Mouse (Mus musculus): ENCODE measurements around the gene Pnrc2. TPM values are rescaled to one million over a fixed set of nuclear protein-coding genes. Genes with fewer than 3 reads are reported as not detected.
A peak's percentile ranks its signal among the peaks of the same experiment; 100 is the strongest.

Gene Pnrc2
- polyA plus RNA-seq, 1 experiment: 59.7 TPM

DNA sequence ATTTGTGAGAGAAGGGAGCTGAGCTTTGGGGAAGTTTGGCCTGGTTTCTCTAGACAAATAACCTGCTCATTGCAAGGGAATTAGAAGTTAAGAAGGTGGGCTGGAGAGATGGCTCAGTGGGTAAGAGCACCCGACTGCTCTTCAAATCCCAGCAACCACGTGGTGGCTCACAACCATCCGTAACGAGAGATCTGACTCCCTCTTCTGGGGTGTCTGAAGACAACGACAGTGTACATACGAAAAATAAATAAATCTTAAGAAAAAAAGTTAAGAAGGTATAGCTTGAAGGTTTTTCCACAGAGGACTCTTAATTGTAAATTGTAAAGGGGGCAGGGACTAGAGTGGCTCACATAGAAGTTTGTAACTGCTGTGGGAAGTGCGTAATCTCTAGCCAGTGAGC, 1.9 kb upstream of the Pnrc2 start:
- no peaks in the 10 kb centered on the region for H3K27me3 ChIP-seq (ENCODE audit: control insufficient read depth, insufficient read depth, low read length)
- TF ChIP-seq CTCF (IDR thresholded peaks at IDR 0.05; ENCODE audit: borderline replicate concordance, insufficient read depth, low read depth, low read length): no peak
- no peak for TF ChIP-seq POLR2A (IDR thresholded peaks at IDR 0.05; ENCODE audit: borderline replicate concordance, insufficient read depth, low read length)
- WGBS: 55% methylated on average over 7 of the region's 7 CpGs
- H3K4me3 ChIP-seq (replicated peaks; ENCODE audit: insufficient read depth, low read depth, low read length): no peak overlapping the region
- DNase-seq: no peak
- peaks cover 4% of the 10 kb centered on the region; the same call in 1 of the 2 replicates for H3K4me1 ChIP-seq (ENCODE audit: control insufficient read depth, insufficient read depth, low read length)
- no peak overlapping the region for H3K27ac ChIP-seq (ENCODE audit: insufficient read depth, low read length)

DNA sequence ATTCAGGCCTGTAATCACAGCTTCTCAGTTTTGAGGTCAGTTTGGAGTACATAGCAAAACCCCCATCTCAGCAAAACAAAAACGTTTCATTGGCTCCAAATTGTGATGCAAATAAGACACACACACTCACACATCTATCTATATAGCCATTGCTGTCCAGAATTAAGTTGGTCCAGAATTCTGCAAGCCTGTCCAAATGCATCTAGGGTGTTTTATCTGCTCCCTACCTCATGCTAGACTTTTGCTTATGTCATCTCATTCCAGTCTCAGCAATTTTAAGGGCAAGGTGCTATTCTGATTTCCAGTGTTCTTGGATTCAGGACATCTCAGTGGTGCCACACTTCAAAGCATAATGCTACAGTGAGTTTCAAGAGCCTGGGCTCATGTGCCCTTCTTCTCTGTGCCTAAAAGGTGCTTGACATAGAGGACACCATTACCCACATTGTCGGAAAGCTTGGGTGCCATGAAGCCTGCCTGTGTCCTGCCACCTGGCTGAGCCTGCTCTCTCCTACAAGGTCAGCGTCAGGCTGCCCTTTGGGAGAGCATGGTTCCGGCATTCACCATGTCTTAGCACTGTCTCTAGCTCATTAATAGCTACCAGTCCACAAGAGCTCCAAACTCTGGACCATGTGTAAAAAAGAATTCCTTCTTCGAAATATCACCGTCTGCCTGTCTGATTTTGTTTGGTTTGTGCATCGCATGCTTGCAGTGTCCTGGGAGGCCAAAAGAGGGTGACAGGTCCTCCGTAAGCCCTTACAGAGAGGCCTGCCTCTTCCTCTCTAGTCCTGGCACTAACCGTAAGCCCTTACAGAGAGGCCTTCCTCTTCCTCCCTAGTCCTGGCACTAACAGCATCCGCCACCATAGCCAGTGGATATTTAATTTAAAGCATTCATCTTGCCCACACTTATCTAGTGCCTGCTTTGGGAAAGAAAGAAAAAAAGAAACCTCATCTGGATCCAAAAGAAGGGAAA, 1.2 kb upstream of the Pnrc2 start:
- TF ChIP-seq CTCF (IDR thresholded peaks at IDR 0.05; ENCODE audit: borderline replicate concordance, insufficient read depth, low read depth, low read length) (no peak), POLR2A (IDR thresholded peaks at IDR 0.05; ENCODE audit: borderline replicate concordance, insufficient read depth, low read length) (no peak)
- 86% methylated on average over 10 of the region's 10 CpGs for WGBS

DNA sequence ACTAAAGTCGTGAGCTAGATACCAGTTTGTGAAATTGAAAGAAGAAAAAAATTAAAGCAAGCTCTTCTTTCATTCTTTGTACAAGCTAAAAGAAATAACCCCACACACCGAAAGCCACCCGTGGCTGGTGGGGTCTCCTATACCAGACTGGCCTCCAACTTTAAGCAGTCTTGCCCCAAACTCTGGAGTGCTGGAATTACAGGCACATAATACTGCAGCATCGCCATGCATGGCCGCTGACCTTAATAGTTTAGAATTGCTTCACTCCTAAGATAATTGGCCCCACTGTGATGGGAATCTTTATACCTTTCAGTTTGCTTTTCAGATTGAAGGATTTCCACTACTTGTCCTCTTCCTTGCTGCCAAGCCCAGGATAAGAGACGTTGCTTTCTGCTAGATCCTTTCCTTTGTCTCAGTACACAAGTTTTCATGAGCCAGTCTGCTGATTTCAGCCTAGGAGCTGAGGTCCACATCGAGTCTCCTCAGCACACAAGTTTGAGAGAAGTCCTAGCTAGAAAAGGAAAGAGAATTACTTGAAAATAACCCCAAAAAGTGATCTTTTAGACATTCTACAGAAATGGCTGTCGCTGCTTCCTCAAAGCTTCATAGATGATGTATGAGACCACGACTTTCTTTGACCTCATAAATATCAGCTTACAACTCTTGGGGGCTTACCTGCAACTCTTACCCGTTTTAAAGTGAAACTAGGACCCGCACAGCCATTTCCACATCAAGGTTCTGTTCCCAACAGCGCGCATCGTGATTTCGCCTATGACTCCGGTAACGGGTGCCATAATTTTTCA, 860 bp downstream of the Pnrc2 start:
- Histone ChIP-seq H3K4me3 (replicated peaks; ENCODE audit: insufficient read depth, low read depth, low read length) (peak overlapping the region; percentile 66), H3K27me3 (ENCODE audit: control insufficient read depth, insufficient read depth, low read length) (no peaks in the 10 kb centered on the region), H3K27ac (ENCODE audit: insufficient read depth, low read length) (peak overlapping the region; percentile 95), H3K4me1 (ENCODE audit: control insufficient read depth, insufficient read depth, low read length) (peaks cover 4% of the 10 kb centered on the region; the same call in 1 of the 2 replicates)
- WGBS: 2% methylated on average over 17 of the region's 17 CpGs
- DNase-seq: no peak
- TF ChIP-seq POLR2A (IDR thresholded peaks at IDR 0.05; ENCODE audit: borderline replicate concordance, insufficient read depth, low read length): no peak
- no peak for TF ChIP-seq CTCF (IDR thresholded peaks at IDR 0.05; ENCODE audit: borderline replicate concordance, insufficient read depth, low read depth, low read length)

More for the DNA sequence above, 1.2 kb upstream of the Pnrc2 start:
- DNase-seq: no peak
- peaks cover 4% of the 10 kb centered on the region; the same call in 1 of the 2 replicates for H3K4me1 ChIP-seq (ENCODE audit: control insufficient read depth, insufficient read depth, low read length)
- H3K27me3 ChIP-seq (ENCODE audit: control insufficient read depth, insufficient read depth, low read length): no peaks in the 10 kb centered on the region
- no peak overlapping the region for H3K27ac ChIP-seq (ENCODE audit: insufficient read depth, low read length)
- no peak overlapping the region for H3K4me3 ChIP-seq (replicated peaks; ENCODE audit: insufficient read depth, low read depth, low read length)

DNA sequence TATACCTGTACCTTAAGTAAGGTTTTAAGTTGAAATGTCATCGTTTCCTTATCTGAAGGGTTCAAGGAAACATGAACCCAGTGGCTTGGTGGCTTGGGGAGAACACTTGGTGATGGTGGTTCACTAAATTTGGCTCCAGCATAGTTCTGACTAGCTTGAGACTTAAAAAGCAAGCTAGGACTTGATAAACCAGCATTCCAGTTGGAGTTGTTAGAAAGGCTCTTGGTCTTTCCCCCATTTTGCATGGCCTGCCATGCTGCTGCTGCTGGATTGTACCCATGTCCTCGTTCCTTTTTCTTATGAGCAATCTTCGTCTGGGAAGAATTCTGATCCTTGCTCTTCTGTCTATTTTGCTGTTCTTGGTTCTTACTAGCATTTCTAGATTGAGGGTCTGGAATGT, 1.6 kb downstream of the Pnrc2 start:
- peaks cover 4% of the 10 kb centered on the region; the same call in 1 of the 2 replicates for H3K4me1 ChIP-seq (ENCODE audit: control insufficient read depth, insufficient read depth, low read length)
- 17% methylated on average over 3 of the region's 3 CpGs for WGBS
- H3K27me3 ChIP-seq (ENCODE audit: control insufficient read depth, insufficient read depth, low read length): no peaks in the 10 kb centered on the region

DNA sequence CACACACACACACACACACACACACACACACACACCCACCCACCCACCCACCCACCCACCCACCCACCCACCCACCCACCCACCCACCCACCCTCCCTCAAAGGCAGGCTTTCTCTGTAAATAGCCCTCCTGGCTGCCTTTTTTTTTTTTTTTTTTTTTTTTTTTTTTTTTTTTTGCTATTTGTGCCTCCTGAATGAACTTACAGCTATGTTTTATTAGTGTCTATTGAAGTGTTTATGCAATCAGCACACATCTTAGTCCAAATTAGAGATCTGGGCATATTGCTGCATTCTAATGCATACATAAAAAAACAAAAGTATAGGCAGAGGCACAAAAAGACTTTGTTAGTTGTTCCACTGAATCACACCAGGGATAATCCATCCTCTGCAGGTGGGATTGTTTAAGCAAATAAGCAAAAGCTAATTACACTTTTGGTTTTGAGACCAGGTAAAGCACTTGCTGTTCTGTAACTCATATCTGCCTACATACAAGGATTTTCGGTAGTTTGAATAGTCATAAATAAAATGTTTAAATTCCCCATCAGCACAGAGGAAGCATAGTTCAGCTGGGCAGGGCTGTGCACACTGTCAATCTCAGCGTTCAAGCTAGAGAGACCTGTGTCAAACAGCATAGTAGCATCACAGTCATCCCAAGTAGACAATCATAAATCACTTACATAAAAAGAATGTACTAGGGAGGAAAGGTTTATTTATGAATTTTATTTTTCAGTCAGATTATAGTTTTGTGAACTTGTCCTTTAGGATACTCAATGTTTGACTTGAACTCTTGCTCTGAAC, 3.2 kb downstream of the Pnrc2 start:
- Histone ChIP-seq H3K4me1 (ENCODE audit: control insufficient read depth, insufficient read depth, low read length) (no peaks in the 10 kb centered on the region; the same call in 1 of the 2 replicates), H3K27me3 (ENCODE audit: control insufficient read depth, insufficient read depth, low read length) (no peaks in the 10 kb centered on the region), H3K27ac (ENCODE audit: insufficient read depth, low read length) (no peak overlapping the region), H3K4me3 (replicated peaks; ENCODE audit: insufficient read depth, low read depth, low read length) (no peak overlapping the region)
- WGBS: 23% methylated on average over 2 of the region's 2 CpGs
- no peak for TF ChIP-seq CTCF (IDR thresholded peaks at IDR 0.05; ENCODE audit: borderline replicate concordance, insufficient read depth, low read depth, low read length)
- no peak for TF ChIP-seq POLR2A (IDR thresholded peaks at IDR 0.05; ENCODE audit: borderline replicate concordance, insufficient read depth, low read length)
- no peak for DNase-seq

More for the DNA sequence above, 1.6 kb downstream of the Pnrc2 start:
- DNase-seq: no peak
- TF ChIP-seq POLR2A (IDR thresholded peaks at IDR 0.05; ENCODE audit: borderline replicate concordance, insufficient read depth, low read length) (no peak), CTCF (IDR thresholded peaks at IDR 0.05; ENCODE audit: borderline replicate concordance, insufficient read depth, low read depth, low read length) (no peak)
- Histone ChIP-seq H3K4me3 (replicated peaks; ENCODE audit: insufficient read depth, low read depth, low read length) (peak overlapping the region; percentile 24), H3K27ac (ENCODE audit: insufficient read depth, low read length) (no peak overlapping the region)

DNA sequence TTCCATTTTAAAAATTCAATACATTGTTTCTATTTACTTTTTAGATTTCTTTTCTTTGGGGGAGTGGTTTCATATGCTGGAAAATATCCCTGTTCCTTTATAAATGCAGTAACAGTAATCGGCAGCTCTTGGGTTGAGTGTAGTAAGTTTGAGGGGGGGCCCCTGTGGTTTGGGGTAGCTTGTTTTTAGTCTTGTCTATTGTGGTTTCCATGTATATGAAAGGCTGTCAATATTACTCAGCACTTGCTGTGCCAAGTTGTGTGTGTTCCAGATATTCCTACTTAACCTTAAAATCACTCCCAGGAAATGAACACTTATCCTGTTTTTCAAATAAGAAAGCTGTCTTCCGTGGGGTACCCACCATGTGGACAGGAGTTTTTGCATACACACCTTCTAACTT, 4.7 kb downstream of the Pnrc2 start:
- Histone ChIP-seq H3K27me3 (ENCODE audit: control insufficient read depth, insufficient read depth, low read length) (no peaks in the 10 kb centered on the region), H3K27ac (ENCODE audit: insufficient read depth, low read length) (no peak overlapping the region), H3K4me3 (replicated peaks; ENCODE audit: insufficient read depth, low read depth, low read length) (no peak overlapping the region), H3K4me1 (ENCODE audit: control insufficient read depth, insufficient read depth, low read length) (no peaks in the 10 kb centered on the region; the same call in 1 of the 2 replicates)
- TF ChIP-seq CTCF (IDR thresholded peaks at IDR 0.05; ENCODE audit: borderline replicate concordance, insufficient read depth, low read depth, low read length) (no peak), POLR2A (IDR thresholded peaks at IDR 0.05; ENCODE audit: borderline replicate concordance, insufficient read depth, low read length) (no peak)
- no peak for DNase-seq
- 28% methylated on average over 2 of the region's 2 CpGs for WGBS
